Mouse (Mus musculus) MEL (cell line): ENCODE measurements around the gene 6430548M08Rik.
A peak's percentile ranks its signal among the peaks of the same experiment; 100 is the strongest.

Experiments used
- BHLHE40 ChIP-seq: IDR thresholded peaks from 2 replicates; pipeline ENCODE4 v1.6.1; 2012; ENCODE audit warnings: low read depth, mild to moderate bottlenecking, inconsistent platforms, low read length, improper control_type of control experiment, borderline replicate concordance
- GABPA ChIP-seq: IDR thresholded peaks from 2 replicates; pipeline ENCODE4 v1.6.1; 2012; ENCODE audit warnings: low read depth, mild to moderate bottlenecking, inconsistent platforms, low read length, improper control_type of control experiment, moderate library complexity
- POLR2A ChIP-seq, 2 experiments: IDR thresholded peaks; 2 replicates each; pipeline ENCODE4 v1.6.1; 2011 to 2012; ENCODE audit warnings: low read length in 2 of 2, mild to moderate bottlenecking in 2 of 2, control low read depth in 1 of 2, improper control_type of control experiment in 1 of 2, low read depth in 1 of 2, moderate library complexity in 1 of 2; ENCODE audit not compliant: control insufficient read depth in 1 of 2, insufficient read depth in 1 of 2, poor library complexity in 1 of 2
- UBTF ChIP-seq: IDR thresholded peaks from 2 replicates; pipeline ENCODE4 v1.6.1; 2012; ENCODE audit warnings: low read depth, mild to moderate bottlenecking, inconsistent platforms, low read length, improper control_type of control experiment, moderate library complexity, borderline replicate concordance; ENCODE audit not compliant: insufficient read depth

GRCm38 (mm10) chr8:120100388-120101067 lies 13.4 kb upstream of the 6430548M08Rik start:
- no peak for TF ChIP-seq UBTF
- 0 out of 2 replicates have a peak, but pooled peaks have one; percentile 5 for TF ChIP-seq GABPA
- TF ChIP-seq BHLHE40 = no peak
- TF ChIP-seq POLR2A (IDR thresholded peaks at IDR 0.05; ENCODE audit: control insufficient read depth in 1 of 2, insufficient read depth in 1 of 2, low read depth in 1 of 2, low read length in 2 of 2, poor library complexity in 1 of 2) = no peak
